ENCODE assay signal across 14 mouse cellular contexts in genomic region chr1:126454504-126455173, GRCm38 (mm10).
DNase-seq lines count a peak whose midpoint lies in the region; ATAC-seq lines count a peak whose summit lies in the region.
"Had no signal": no experiment of that assay in that cellular context is flagged by ENCODE, and none has a peak within 500 bp of the region (broad histone marks: within the 10 kb centered on the region; RNA-seq: fewer than 3 reads in every experiment).

No protein-coding gene starts in this region.

- H3K9me3 ChIP-seq in hindbrain, embryonic 12.5 days (replicated peaks), result no peaks in the 10 kb centered on the region
- H3K9me3 ChIP-seq in hindbrain, embryonic 11.5 days (ENCODE audit: control insufficient read depth, low read length), result no peaks in the 10 kb centered on the region
- H3K9me3 ChIP-seq in forebrain, embryonic 15.5 days, result no peaks in the 10 kb centered on the region
- H3K9me3 ChIP-seq in embryonic facial prominence, embryonic 10.5 days, result no peaks in the 10 kb centered on the region
- H3K9me3 ChIP-seq: limb, embryonic 12.5 days had no signal

- H3K36me3 ChIP-seq in hindbrain, embryonic 12.5 days, result no peaks in the 10 kb centered on the region
- no peaks in the 10 kb centered on the region for H3K36me3 ChIP-seq in hindbrain, embryonic 11.5 days (ENCODE audit: control insufficient read depth, insufficient read depth, low read length)
- H3K36me3 ChIP-seq in forebrain, embryonic 15.5 days, result no peaks in the 10 kb centered on the region
- no peaks in the 10 kb centered on the region for H3K36me3 ChIP-seq in embryonic facial prominence, embryonic 10.5 days (replicated peaks)
- H3K36me3 ChIP-seq: limb, embryonic 12.5 days had no signal

- peak; percentile 41; the same call in 1 of the 2 replicates for ATAC-seq in hindbrain, embryonic 12.5 days (ENCODE audit: low FRiP score)
- ATAC-seq in hindbrain, embryonic 11.5 days (ENCODE audit: low FRiP score), result no peak
- ATAC-seq in forebrain, embryonic 15.5 days (replicated peaks), result peak; percentile 82
- ATAC-seq: liver, postnatal 0 days had no signal

- no peak overlapping the region for H3K4me3 ChIP-seq in hindbrain, embryonic 12.5 days
- no peak overlapping the region for H3K4me3 ChIP-seq in hindbrain, embryonic 11.5 days (ENCODE audit: low read depth, low read length)
- H3K4me3 ChIP-seq in forebrain, embryonic 15.5 days, result no peak overlapping the region
- H3K4me3 ChIP-seq in embryonic facial prominence, embryonic 10.5 days, result no peak overlapping the region
- H3K4me3 ChIP-seq: limb, embryonic 12.5 days had no signal

- no peak overlapping the region for H3K9ac ChIP-seq in hindbrain, embryonic 12.5 days
- no peak overlapping the region for H3K9ac ChIP-seq in hindbrain, embryonic 11.5 days (ENCODE audit: low read depth, low read length)
- H3K9ac ChIP-seq in forebrain, embryonic 15.5 days (replicated peaks), result no peak overlapping the region
- H3K9ac ChIP-seq: limb, embryonic 12.5 days; liver, postnatal 0 days had no signal

- peaks cover 7% of the 10 kb centered on the region for H3K4me1 ChIP-seq in hindbrain, embryonic 12.5 days
- no peaks in the 10 kb centered on the region for H3K4me1 ChIP-seq in hindbrain, embryonic 11.5 days (replicated peaks; ENCODE audit: control insufficient read depth, insufficient read depth, low read length)
- peaks cover 27% of the 10 kb centered on the region for H3K4me1 ChIP-seq in forebrain, embryonic 15.5 days
- peaks cover 1% of the 10 kb centered on the region; the same call in 1 of the 2 replicates for H3K4me1 ChIP-seq in embryonic facial prominence, embryonic 10.5 days
- H3K4me1 ChIP-seq: limb, embryonic 12.5 days had no signal

- H3K4me2 ChIP-seq in hindbrain, embryonic 12.5 days (replicated peaks), result no peak overlapping the region
- H3K4me2 ChIP-seq in hindbrain, embryonic 11.5 days (replicated peaks; ENCODE audit: low read depth, low read length), result no peak overlapping the region
- peak overlapping the region; percentile 23; the same call in 1 of the 2 replicates for H3K4me2 ChIP-seq in forebrain, embryonic 15.5 days (replicated peaks)
- H3K4me2 ChIP-seq: limb, embryonic 12.5 days had no signal

- no peak for DNase-seq in hindbrain, embryonic 11.5 days (ENCODE audit: low spot score)
- peak; percentile 37 for DNase-seq in right cerebral cortex, postnatal 25 days
- DNase-seq in right cerebral cortex, adult 2 months (ENCODE audit: low spot score in 2 of 2), result no peak
- no peak for DNase-seq in urinary bladder, postnatal 4 days (ENCODE audit: low spot score in 2 of 2)
- DNase-seq in embryonic facial prominence, embryonic 10.5 days (ENCODE audit: low spot score), result no peak
- DNase-seq in left cerebral cortex, adult 18-20 months (ENCODE audit: low spot score in 2 of 2), result no peak
- DNase-seq: heart, adult 18-20 months; heart, postnatal 10 days; kidney, adult 2 months; liver, postnatal 0 days; thymus, adult 2 months had no signal

- H3K27me3 ChIP-seq in hindbrain, embryonic 12.5 days, result no peaks in the 10 kb centered on the region
- H3K27me3 ChIP-seq in hindbrain, embryonic 11.5 days (ENCODE audit: control insufficient read depth, insufficient read depth, low read length), result no peaks in the 10 kb centered on the region
- H3K27me3 ChIP-seq in forebrain, embryonic 15.5 days, result no peaks in the 10 kb centered on the region
- no peaks in the 10 kb centered on the region for H3K27me3 ChIP-seq in embryonic facial prominence, embryonic 10.5 days (replicated peaks; ENCODE audit: low read depth, poor library complexity, severe bottlenecking)
- H3K27me3 ChIP-seq: limb, embryonic 12.5 days had no signal

- no peak overlapping the region for H3K27ac ChIP-seq in hindbrain, embryonic 12.5 days
- no peak overlapping the region for H3K27ac ChIP-seq in hindbrain, embryonic 11.5 days (ENCODE audit: low read depth, low read length)
- peak overlapping the region; percentile 81 for H3K27ac ChIP-seq in forebrain, embryonic 15.5 days (replicated peaks)
- H3K27ac ChIP-seq in embryonic facial prominence, embryonic 10.5 days (replicated peaks), result no peak overlapping the region
- H3K27ac ChIP-seq: limb, embryonic 12.5 days had no signal

- WGBS in hindbrain, embryonic 12.5 days, result 48% methylated on average over 9 of the region's 9 CpGs
- 53% methylated on average over 9 of the region's 9 CpGs for WGBS in hindbrain, embryonic 11.5 days
- WGBS in forebrain, embryonic 15.5 days, result 22% methylated on average over 9 of the region's 9 CpGs
- 66% methylated on average over 9 of the region's 9 CpGs for WGBS in embryonic facial prominence, embryonic 10.5 days
